Mouse (Mus musculus): Measurements from ENCODE around the gene Sgcd.

DNA sequence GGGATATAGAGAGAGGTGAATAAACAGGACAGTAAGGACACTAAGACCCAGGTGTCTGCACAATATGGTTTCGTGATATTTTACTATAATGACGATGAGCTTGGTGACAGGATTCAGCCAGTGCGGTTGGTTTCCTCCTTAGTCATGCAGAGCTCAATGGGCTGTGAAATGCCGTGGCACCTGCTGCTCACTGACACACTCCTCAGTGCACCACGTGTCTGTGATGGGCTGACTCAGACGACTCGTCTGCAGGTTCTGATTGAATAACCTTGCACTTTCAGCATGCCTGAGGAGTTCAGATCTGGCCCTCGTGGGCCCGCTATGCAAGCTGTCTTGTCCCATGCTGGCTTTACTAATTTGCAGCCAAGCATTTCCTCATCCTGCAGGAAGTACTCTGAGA, 839.2 kb downstream of the Sgcd start:
- TF ChIP-seq CTCF (IDR thresholded peaks at IDR 0.05; ENCODE audit: low read depth) (no peak), EP300 (IDR thresholded peaks at IDR 0.05; ENCODE audit: low read depth) (no peak)

Data from heart, postnatal 0 days (tissue).